Mouse (Mus musculus): ENCODE data around the gene Ncoa6. TPM values are rescaled to one million over a fixed set of nuclear protein-coding genes. Genes with fewer than 3 reads are reported as not detected.
A peak's percentile ranks its signal among the peaks of the same experiment; 100 is the strongest.

Gene Ncoa6
- total and polyA plus RNA-seq, 3 experiments, result 17.8 to 22.9 (median 20.5) TPM

GRCm38 (mm10) chr2:155502596-155502995 is 28.9 kb upstream of the Ncoa6 start:
- H3K79me2 ChIP-seq (replicated peaks; ENCODE audit: control insufficient read depth, insufficient read depth, low read length), result no peaks in the 10 kb centered on the region
- H3K36me3 ChIP-seq (ENCODE audit: control insufficient read depth, insufficient read depth, low read length), result no peaks in the 10 kb centered on the region
- 61% methylated on average over 7 of the region's 7 CpGs for WGBS
- intact Hi-C loops (cut with DNase I), result no loop called here
- no peaks in the 10 kb centered on the region for H3K27me3 ChIP-seq (ENCODE audit: control insufficient read depth, insufficient read depth, low read length)
- TF ChIP-seq EP300 (IDR thresholded peaks at IDR 0.05; ENCODE audit: insufficient read depth, low read depth, low read length) (no peak), POLR2A (IDR thresholded peaks at IDR 0.05; ENCODE audit: insufficient read depth, low read depth, low read length) (no peak), CTCF (IDR thresholded peaks at IDR 0.05) (no peak)
- no peak overlapping the region for H3K4me3 ChIP-seq
- no peaks in the 10 kb centered on the region for H3K4me1 ChIP-seq (ENCODE audit: control insufficient read depth, insufficient read depth, low read length)
- DNase-seq, result no peak
- no peak overlapping the region for H3K27ac ChIP-seq
- no peak overlapping the region for H3K9ac ChIP-seq (ENCODE audit: low read depth, low read length)

GRCm38 (mm10) chr2:155490998-155491397 is 17.3 kb upstream of the Ncoa6 start:
- H3K4me1 ChIP-seq (ENCODE audit: control insufficient read depth, insufficient read depth, low read length), result no peaks in the 10 kb centered on the region
- WGBS, result 88% methylated on average over 6 of the region's 6 CpGs
- no peaks in the 10 kb centered on the region for H3K27me3 ChIP-seq (ENCODE audit: control insufficient read depth, insufficient read depth, low read length)
- intact Hi-C loops (cut with DNase I), result no loop called here
- no peak for DNase-seq
- H3K27ac ChIP-seq, result no peak overlapping the region
- H3K9ac ChIP-seq (ENCODE audit: low read depth, low read length), result no peak overlapping the region
- TF ChIP-seq POLR2A (IDR thresholded peaks at IDR 0.05; ENCODE audit: insufficient read depth, low read depth, low read length), result no peak
- TF ChIP-seq EP300 (IDR thresholded peaks at IDR 0.05; ENCODE audit: insufficient read depth, low read depth, low read length), result no peak
- TF ChIP-seq CTCF (IDR thresholded peaks at IDR 0.05), result no peak
- H3K4me3 ChIP-seq, result no peak overlapping the region
- no peaks in the 10 kb centered on the region for H3K79me2 ChIP-seq (replicated peaks; ENCODE audit: control insufficient read depth, insufficient read depth, low read length)
- no peaks in the 10 kb centered on the region for H3K36me3 ChIP-seq (ENCODE audit: control insufficient read depth, insufficient read depth, low read length)

- no peaks in the 10 kb centered on the region for H3K79me2 ChIP-seq (replicated peaks; ENCODE audit: control insufficient read depth, insufficient read depth, low read length)
- 46% methylated on average over 3 of the region's 3 CpGs for WGBS
- intact Hi-C loops (cut with DNase I), result no loop called here
- H3K27ac ChIP-seq, result no peak overlapping the region
- H3K4me3 ChIP-seq, result no peak overlapping the region
- TF ChIP-seq CTCF (IDR thresholded peaks at IDR 0.05) (peak; percentile 82), POLR2A (IDR thresholded peaks at IDR 0.05; ENCODE audit: insufficient read depth, low read depth, low read length) (no peak)
- no peaks in the 10 kb centered on the region for H3K4me1 ChIP-seq (ENCODE audit: control insufficient read depth, insufficient read depth, low read length)
- H3K9ac ChIP-seq (ENCODE audit: low read depth, low read length), result no peak overlapping the region
- H3K36me3 ChIP-seq (ENCODE audit: control insufficient read depth, insufficient read depth, low read length), result no peaks in the 10 kb centered on the region
- DNase-seq, result peak; percentile 45 to 64
- no peaks in the 10 kb centered on the region for H3K27me3 ChIP-seq (ENCODE audit: control insufficient read depth, insufficient read depth, low read length)
Observed at GRCm38 (mm10) chr2:155482021-155482420, 8.3 kb upstream of the Ncoa6 start.

- Histone ChIP-seq H3K4me3 (peak overlapping the region; percentile 77), H3K36me3 (ENCODE audit: control insufficient read depth, insufficient read depth, low read length) (peaks cover 10% of the 10 kb centered on the region), H3K9ac (ENCODE audit: low read depth, low read length) (peak overlapping the region; percentile 97), H3K79me2 (replicated peaks; ENCODE audit: control insufficient read depth, insufficient read depth, low read length) (peaks cover 3% of the 10 kb centered on the region; the same call in 1 of the 2 replicates), H3K27me3 (ENCODE audit: control insufficient read depth, insufficient read depth, low read length) (no peaks in the 10 kb centered on the region), H3K27ac (peak overlapping the region; percentile 83), H3K4me1 (ENCODE audit: control insufficient read depth, insufficient read depth, low read length) (peaks cover 4% of the 10 kb centered on the region)
- WGBS, result 5% methylated on average over 59 of the region's 71 CpGs
- DNase-seq, result peak; percentile 45 to 66
- intact Hi-C loops (cut with DNase I), result loop anchor here (2.0 to 5.0 kb wide), 2 partner anchors 44 to 116 kb away; partner anchors contain the start of genes Acss2 and Pigu
- TF ChIP-seq EP300 (IDR thresholded peaks at IDR 0.05; ENCODE audit: insufficient read depth, low read depth, low read length) (no peak), CTCF (IDR thresholded peaks at IDR 0.05) (no peak), POLR2A (IDR thresholded peaks at IDR 0.05; ENCODE audit: insufficient read depth, low read depth, low read length) (no peak)
Observed at GRCm38 (mm10) chr2:155472671-155473569, 774 bp downstream of the Ncoa6 start.

- Histone ChIP-seq H3K27ac (no peak overlapping the region), H3K36me3 (ENCODE audit: control insufficient read depth, insufficient read depth, low read length) (peaks cover 18% of the 10 kb centered on the region), H3K9ac (ENCODE audit: low read depth, low read length) (no peak overlapping the region), H3K4me3 (no peak overlapping the region), H3K4me1 (ENCODE audit: control insufficient read depth, insufficient read depth, low read length) (peaks cover 1% of the 10 kb centered on the region), H3K27me3 (ENCODE audit: control insufficient read depth, insufficient read depth, low read length) (no peaks in the 10 kb centered on the region), H3K79me2 (replicated peaks; ENCODE audit: control insufficient read depth, insufficient read depth, low read length) (peaks cover 3% of the 10 kb centered on the region)
- intact Hi-C loops (cut with DNase I), result no loop called here
- 94% methylated on average over 1 of the region's 1 CpGs for WGBS
- TF ChIP-seq POLR2A (IDR thresholded peaks at IDR 0.05; ENCODE audit: insufficient read depth, low read depth, low read length) (no peak), EP300 (IDR thresholded peaks at IDR 0.05; ENCODE audit: insufficient read depth, low read depth, low read length) (no peak), CTCF (IDR thresholded peaks at IDR 0.05) (no peak)
- DNase-seq, result no peak
Observed at GRCm38 (mm10) chr2:155466861-155467260, 6.8 kb downstream of the Ncoa6 start.

GRCm38 (mm10) chr2:155453591-155453990 is 20.1 kb downstream of the Ncoa6 start:
- peaks cover 2% of the 10 kb centered on the region; the same call in 1 of the 2 replicates for H3K4me1 ChIP-seq (ENCODE audit: control insufficient read depth, insufficient read depth, low read length)
- H3K4me3 ChIP-seq, result no peak overlapping the region
- H3K27ac ChIP-seq, result no peak overlapping the region
- no peaks in the 10 kb centered on the region; the same call in 1 of the 2 replicates for H3K36me3 ChIP-seq (ENCODE audit: control insufficient read depth, insufficient read depth, low read length)
- 60% methylated on average over 7 of the region's 7 CpGs for WGBS
- TF ChIP-seq POLR2A (IDR thresholded peaks at IDR 0.05; ENCODE audit: insufficient read depth, low read depth, low read length) (no peak), CTCF (IDR thresholded peaks at IDR 0.05) (no peak), EP300 (IDR thresholded peaks at IDR 0.05; ENCODE audit: insufficient read depth, low read depth, low read length) (no peak)
- no peaks in the 10 kb centered on the region for H3K27me3 ChIP-seq (ENCODE audit: control insufficient read depth, insufficient read depth, low read length)
- intact Hi-C loops (cut with DNase I), result no loop called here
- H3K9ac ChIP-seq (ENCODE audit: low read depth, low read length), result no peak overlapping the region
- H3K79me2 ChIP-seq (replicated peaks; ENCODE audit: control insufficient read depth, insufficient read depth, low read length), result peaks cover 5% of the 10 kb centered on the region
- no peak for DNase-seq
